Mouse (Mus musculus): ENCODE data around the gene Trim13.
"Not testable (repeated sequence)": the region's sequence is repeated elsewhere in the genome, so short reads cannot be mapped to it uniquely, and the experiment has no call there.

Gene Trim13

GRCm38 (mm10) chr14:61597968-61598367 is at the start of gene Trim13:
Trim13 (plus strand) TSS chr14:61598247.
- DNase-seq = no peak

GRCm38 (mm10) chr14:61548614-61549013 is 49.4 kb upstream of the Trim13 start:
- DNase-seq = no peak

- DNase-seq = no peak
Measured at GRCm38 (mm10) chr14:61555931-61556288, 42.1 kb upstream of the Trim13 start.

DNA sequence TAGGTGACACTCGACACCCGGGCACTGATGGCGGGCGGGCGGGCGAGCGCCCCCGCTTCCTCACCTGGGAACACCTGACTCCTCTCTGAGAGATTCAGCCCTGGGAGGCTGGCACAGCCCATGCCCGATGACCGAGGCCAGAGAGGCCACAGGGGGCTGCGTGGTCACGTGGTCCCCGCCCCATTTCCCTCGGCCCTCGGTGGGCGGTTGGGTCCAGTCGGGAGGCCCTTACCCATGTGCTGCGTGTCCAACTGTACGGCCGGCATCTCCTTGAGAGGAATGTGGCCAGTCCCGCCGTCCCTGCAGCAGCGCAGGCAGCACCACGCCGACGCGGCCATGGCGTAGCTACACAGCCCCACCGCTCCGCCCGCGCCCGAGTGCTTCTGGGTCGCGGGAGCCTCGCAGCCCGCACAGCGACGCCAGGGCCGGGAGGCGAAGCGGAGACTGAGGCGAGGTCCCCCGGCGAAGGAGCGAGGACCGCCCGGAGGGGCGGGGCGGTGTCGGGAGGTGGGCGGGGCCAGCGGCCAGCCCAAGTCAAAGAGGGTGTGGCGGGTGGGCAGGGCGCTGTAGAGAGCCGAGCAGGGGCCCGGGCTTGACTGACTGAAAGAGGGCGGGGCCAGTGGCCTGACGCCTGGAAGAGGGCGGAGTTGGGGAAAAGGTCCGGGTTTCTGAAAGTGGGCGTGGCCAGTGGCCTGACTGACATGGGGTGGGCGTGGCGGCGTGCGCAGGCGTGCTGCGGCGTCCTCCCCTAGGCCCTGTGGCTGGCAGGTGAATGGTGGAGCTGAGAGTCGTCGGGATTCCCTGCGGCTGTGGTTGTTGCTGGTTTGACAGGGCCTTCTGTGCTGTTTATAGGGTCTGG is 41.5 kb upstream of the Trim13 start, which contains the start of gene Spryd7:
Spryd7 (minus strand) TSS at position 598 of the 859 bp plus-strand sequence.
- peak; percentile 99 for DNase-seq

GRCm38 (mm10) chr14:61558901-61559300 is 39.1 kb upstream of the Trim13 start:
- DNase-seq = peak; percentile 8

GRCm38 (mm10) chr14:61559856-61560255 is 38.2 kb upstream of the Trim13 start:
- no peak for DNase-seq

- not testable (repeated sequence) for DNase-seq
Measured at GRCm38 (mm10) chr14:61566211-61566610, 31.8 kb upstream of the Trim13 start.

- no peak for DNase-seq
Measured at GRCm38 (mm10) chr14:61569344-61569743, 28.7 kb upstream of the Trim13 start.

- peak; percentile 55 for DNase-seq
Measured at GRCm38 (mm10) chr14:61571366-61571765, 26.7 kb upstream of the Trim13 start.

GRCm38 (mm10) chr14:61572131-61572530 is 25.9 kb upstream of the Trim13 start:
- no peak for DNase-seq

DNA sequence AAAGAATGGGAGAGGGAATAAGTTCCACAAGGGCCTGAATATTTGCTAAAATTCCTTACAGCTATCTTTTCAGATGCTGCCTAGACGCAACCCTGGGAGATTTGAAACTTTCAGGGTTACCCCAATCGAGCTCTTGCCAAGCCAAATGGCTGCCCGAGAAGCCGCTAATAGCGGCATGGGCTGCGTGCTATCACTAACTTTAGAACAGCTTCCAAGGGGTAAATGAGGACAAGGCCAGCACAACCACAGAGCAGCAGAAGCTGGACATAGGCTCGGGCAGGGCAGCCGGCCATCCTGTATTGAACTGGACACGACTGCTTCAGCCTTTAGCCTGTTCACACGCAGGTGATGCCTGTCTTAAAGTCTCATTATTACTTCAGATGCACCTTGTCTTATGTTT is 23.0 kb upstream of the Trim13 start:
- no peak for DNase-seq

- no peak for DNase-seq
Measured at GRCm38 (mm10) chr14:61575941-61576340, 22.1 kb upstream of the Trim13 start.

DNA sequence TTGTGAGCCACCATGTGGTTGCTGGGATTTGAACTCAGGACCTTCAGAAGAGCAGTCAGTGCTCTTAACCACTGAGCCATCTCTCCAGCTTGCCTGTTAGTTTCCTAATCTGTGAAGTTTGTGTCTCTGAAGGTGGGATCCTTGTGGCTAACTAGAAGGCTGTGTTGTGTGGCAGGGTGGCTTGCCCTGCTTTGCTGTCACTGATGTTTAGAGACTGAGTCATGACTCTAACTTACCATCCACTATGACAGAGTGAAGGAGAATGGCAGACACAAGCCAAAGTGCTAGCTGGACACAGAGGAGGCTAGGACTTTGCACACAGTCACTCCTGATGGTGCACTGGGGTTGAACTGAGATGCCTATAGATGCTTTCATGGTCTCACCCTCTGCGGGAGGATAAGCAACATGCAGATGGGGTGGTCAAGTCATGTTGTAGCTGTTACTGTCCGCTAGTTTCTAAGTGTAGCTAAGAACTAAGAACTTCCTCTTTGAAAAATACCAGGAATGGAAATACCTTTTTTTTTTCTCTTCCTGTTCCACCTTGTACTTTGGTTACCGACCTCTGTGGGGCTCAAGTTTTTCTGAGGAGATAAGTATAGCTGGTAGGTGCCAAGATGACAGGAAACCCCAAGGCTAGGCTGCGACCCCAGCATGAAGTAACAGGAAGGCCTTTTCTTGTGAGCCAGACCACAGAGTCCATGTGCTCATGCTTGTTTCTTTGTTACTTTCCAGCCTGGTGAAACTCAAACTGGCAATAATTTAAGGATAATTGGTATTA is 8.6 kb upstream of the Trim13 start:
- no peak for DNase-seq

GRCm38 (mm10) chr14:61596719-61597426 is 1.2 kb upstream of the Trim13 start:
- DNase-seq = no peak

DNA sequence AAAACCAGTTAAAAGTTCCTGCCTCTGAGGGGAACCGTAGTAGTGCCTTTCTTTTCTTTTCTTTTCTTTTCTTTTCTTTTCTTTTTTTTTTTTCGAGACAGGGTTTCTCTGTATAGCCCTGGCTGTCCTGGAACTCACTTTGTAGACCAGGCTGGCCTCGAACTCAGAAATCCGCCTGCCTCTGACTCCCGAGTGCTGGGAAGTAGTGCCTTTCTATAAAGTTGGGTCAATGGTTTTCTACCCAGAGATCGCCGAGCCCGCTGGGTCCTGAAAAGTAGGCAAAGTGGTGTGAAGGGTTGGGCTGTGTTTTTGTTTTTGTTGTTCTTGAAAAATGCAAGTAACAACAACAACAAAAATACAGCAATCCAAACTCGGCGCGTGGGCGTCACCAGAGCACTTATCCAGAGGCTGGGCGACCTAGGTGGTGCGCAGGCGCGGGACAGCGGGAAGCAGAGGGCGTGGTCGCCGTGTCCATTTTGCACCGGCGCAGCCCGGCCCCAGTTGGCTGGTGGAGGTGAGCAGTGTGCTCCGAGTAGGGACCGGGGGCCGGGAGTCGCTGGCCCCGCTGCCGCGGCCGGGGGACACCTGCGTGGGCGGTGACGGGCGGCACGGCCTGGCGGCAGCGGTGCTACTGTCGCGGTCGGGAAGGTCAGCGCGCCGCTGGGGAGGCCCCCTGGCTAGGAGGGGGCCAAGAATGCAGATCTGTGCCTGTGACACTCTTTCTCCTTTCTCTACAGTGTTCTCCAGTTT is 1.2 kb downstream of the Trim13 start:
- peak; percentile 89 for DNase-seq

- DNase-seq = no peak
Measured at GRCm38 (mm10) chr14:61601348-61601747, 3.3 kb downstream of the Trim13 start.

DNA sequence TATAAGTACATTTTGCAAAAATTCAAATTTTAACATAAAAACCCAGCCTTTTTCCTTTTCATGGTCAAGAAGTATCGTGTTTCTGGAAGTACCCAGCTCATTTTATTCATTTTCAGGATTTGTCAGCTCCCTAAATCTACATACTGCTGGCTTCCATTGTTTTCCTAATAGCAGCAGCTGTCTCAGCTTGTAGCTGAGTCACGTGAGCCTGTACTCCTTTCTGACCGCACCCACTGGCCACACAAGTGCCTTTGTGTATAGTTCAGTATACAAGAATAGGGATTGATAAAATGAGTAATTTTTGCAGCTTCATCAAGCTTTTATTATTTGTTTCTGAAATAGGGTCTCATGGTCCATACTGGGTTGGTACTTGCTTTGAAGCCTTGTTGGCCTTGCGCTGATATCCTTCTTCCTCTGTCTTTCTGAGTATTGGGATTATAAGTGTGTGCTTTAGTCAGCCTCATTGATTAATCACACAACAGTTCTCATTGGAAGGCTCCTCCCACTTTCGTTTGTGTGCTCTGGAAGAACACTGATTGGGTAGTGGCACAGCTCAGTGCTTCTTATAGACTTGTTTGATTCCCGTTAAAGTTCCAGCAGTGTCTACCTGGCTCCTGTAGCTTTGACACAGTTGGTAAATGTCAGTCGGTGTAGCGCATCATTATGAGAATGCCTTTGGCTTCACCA is 5.2 kb downstream of the Trim13 start:
- no peak for DNase-seq

DNA sequence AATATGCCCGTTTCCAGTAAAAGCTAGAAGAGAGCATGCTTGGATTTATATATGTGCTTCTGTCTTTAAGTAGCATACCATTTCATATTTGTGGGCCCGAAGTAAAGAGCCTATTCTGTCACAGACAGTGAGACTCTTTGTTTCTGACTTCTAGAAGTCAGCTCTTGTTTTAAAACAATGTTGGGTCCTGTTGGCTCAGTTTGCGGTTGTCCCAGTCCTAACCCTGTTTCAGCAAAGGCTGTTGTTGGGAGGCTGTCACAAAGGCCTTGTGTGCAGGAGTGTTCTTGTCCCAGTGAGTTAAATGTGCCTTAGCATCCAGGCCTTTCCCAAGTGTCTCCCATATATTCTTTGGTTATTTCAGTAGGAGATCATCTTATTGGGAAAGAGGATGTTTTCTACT is 6.0 kb downstream of the Trim13 start:
- DNase-seq = peak; percentile 8

DNA sequence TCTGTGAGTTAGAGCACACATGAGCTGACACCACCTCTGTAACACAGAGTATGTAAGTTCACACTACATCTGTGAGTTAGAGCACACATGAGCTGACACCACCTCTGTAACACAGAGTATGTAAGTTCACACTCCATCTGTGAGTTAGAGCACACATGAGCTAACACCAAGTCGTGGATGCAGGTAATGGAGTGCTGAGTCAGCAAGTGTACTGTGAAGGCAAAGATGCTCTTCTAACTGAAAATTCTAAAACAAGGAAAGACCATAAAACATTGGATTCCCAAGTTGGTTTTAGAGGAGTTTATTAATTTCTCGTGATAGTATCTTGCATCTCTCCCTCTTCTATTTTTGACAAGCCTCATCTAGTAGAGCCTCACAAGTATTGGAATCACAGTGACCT is 8.0 kb downstream of the Trim13 start:
- DNase-seq = not testable (repeated sequence)

DNA sequence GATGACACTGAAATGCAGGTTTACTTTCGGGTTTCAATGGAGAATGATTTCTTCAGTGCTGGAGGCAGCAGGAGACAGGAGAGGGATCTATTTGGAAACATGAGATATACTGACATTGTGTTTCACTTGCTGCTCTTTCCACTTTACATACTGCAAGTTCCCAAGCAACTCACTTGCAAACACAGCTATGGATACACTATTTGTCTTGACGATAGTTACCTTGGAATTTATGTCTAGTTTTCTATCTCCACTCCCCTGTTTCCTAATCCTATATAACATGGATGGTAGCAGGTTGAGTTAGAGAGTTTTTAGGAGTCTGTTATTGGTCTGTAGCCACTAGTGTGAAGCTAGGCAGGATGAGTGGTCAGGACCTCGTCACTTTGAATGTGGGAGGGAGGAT is 9.1 kb downstream of the Trim13 start, which contains the start of gene Kcnrg:
Kcnrg (plus strand) TSS at position 301 of the 400 bp plus-strand sequence.
- DNase-seq = no peak

GRCm38 (mm10) chr14:61611766-61612165 is 13.7 kb downstream of the Trim13 start:
- no peak for DNase-seq

- DNase-seq = no peak
Measured at GRCm38 (mm10) chr14:61613319-61613718, 15.3 kb downstream of the Trim13 start.

Data from cerebellum, adult 11-12 months (tissue).